Mouse (Mus musculus) adrenal gland, adult 18-20 months (tissue): ENCODE measurements at regions not wholly inside any gene's neighbourhood (a gene's known extent, or its start where the extent isn't known, plus 50 kb on each side); places are given as distances from the start of the nearest gene placed in this dataset.
"Not testable (repeated sequence)": the region's sequence is repeated elsewhere in the genome, so short reads cannot be mapped to it uniquely, and the experiment has no call there.

Source experiments
- DNase-seq, 2 experiments: peaks; one replicate each; pipeline ENCODE4 v3.0.0; 2021 to 2022; ENCODE audit warnings: low spot score in 2 of 2

DNA sequence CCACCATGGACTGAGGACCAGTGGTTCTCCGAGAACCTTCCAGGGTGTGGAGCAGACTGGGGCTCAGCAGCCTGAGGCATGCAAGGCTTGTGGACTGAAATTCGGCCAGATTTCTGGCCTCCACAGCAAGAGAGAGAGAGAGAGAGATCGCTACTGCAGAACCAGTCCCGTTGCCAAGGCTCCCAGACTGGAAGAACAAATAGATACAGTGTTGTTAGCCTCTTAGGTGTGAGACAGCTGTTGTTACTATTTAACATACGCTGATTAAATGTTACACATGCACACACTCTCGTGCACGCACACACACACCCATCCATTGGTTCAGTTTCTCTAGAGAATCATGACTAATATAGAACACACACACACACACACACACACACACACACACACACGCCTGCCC lies 133.4 kb upstream of the Ajap1 start:
- DNase-seq: no peak

DNA sequence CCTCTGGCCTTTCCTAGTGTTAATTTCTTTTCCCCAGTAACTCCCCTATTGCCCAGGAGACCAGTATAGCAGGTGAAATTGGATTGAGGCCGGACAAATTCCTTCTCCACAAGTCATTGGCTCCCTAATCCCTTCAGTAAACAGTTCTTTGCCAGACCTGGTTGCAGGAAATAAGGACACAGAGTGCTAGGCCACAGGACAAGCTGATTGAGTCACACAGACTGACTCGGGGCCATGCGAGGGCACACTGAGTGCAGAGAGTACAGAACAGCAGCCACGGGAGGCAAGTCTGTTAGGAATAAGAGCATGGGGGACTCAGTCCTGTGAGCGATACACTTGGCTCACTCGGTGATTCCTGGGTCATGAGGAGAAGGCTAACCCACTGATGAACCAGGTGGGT lies 134.3 kb upstream of the Ajap1 start:
- DNase-seq: no peak

- no peak for DNase-seq
These were observed 138.3 kb upstream of the Ajap1 start for GRCm38 (mm10) chr4:153620871-153621270.

DNA sequence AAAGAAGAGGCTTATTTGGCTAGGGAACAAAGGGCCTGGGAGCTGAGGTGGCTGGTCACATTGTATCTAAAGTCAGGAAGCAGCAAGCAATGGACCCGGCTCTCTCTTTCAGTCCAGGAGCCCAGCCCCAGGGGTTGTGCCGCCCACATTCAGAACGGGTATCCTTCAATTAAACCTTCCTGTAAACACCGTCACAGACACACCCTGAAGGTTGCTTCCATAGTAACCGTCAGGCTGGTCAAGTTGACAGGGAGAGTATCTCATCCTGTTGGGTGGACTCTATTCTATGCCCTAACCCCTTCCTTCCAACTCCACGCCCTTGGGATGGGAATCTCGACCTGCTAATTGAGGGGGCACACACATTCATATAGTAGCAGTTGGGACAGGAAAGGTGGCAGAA lies 148.6 kb upstream of the Ajap1 start:
- no peak for DNase-seq

DNA sequence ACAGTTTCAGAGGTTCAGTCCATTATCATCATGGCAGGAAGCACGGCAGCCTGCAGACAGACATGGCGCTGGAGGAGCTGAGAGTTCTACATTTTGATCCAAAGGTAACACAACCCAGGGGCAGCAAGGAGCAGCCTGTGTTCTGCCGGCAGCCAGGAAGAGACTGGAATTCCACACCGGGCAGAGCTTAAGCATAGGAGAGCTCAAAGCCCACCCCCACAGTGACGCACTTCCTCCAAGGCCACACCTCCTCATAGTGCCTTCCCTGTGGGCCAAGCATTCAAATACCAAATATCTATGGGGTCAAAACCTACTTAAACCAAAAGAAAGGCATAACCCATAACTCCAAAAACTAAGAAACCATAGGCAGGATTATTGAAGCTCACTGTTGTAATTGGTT lies 149.4 kb upstream of the Ajap1 start:
- DNase-seq: no peak

- no peak for DNase-seq
These were observed 149.9 kb upstream of the Ajap1 start for GRCm38 (mm10) chr4:153632551-153632950.

GRCm38 (mm10) chr4:153633260-153633659 lies 150.6 kb upstream of the Ajap1 start:
- DNase-seq: no peak

GRCm38 (mm10) chr4:153634221-153634881 lies 151.7 kb upstream of the Ajap1 start:
- DNase-seq: no peak

DNA sequence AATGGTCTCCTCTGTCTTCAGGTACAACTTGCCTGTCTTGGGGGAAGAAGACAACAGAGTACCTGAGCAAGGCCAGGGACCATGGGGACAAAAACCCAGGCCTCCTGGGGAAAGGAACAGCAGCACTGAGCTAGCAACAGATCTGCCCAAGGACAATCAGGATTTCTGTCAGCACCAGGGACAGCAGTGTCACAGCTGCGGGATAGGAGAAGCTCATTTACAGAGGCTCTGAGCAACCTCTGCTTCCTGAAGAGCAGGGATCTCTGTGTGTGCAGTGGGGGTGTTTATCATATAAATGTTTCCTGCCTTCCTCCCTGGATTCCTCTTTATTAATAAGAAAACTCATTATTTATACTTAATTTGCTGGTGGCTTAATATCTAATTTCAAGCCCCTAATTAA lies 155.4 kb upstream of the Ajap1 start:
- no peak for DNase-seq

GRCm38 (mm10) chr4:153651849-153652248 lies 169.2 kb upstream of the Ajap1 start:
- DNase-seq: no peak

- DNase-seq: no peak
These were observed 170.2 kb upstream of the Ajap1 start for GRCm38 (mm10) chr4:153652841-153653240.

- DNase-seq: no peak
These were observed 180.1 kb upstream of the Ajap1 start for GRCm38 (mm10) chr4:153662731-153663130.

- DNase-seq: not testable (repeated sequence)
These were observed 184.1 kb upstream of the Ajap1 start for GRCm38 (mm10) chr4:153666626-153667236.

DNA sequence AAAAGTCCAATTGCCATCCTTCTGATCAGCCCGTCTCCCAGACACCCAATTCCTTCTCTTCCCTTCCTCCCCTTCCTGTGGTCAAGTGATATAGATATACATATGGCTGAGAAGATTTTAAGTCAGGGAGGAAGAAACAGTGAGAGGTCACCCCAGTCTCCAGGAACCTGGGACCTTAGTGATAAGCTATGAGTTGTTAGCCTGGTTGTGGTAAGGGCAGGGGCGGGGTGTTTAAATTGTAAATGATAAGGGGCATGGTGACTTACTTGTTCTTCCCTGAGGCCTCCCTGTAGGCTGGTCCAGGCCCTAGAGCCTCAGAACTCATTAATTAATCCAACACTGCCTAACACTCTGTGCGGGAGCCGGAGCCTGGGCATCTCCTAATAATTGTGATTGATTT lies 186.5 kb upstream of the Ajap1 start:
- DNase-seq: no peak

- DNase-seq: no peak
These were observed 187.6 kb upstream of the Ajap1 start for GRCm38 (mm10) chr4:153670216-153670615.

GRCm38 (mm10) chr4:153675431-153675830 lies 192.8 kb upstream of the Ajap1 start:
- DNase-seq: no peak

DNA sequence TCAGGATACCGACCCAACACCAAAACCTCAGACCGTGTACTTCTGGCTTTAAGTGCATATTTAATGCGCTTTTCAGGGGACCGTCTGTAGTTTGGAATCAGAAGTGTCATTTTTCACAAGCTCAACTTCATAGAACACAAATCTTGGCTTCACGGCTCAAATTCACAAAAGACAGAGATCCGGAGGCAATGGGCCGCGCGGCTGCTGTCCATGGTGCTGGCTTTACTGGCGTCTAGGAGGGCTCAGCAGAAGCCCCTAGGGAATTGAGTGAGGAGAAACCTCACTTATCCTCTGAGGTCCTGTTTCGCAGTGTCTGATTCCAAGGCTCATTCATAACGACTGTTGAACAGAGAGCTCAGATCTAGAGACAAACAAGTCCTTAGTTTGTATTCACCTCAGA lies 196.5 kb upstream of the Ajap1 start:
- DNase-seq: peak in 1 of 2 experiments; percentile 3

GRCm38 (mm10) chr4:153688441-153688840 lies 205.8 kb upstream of the Ajap1 start:
- no peak for DNase-seq

DNA sequence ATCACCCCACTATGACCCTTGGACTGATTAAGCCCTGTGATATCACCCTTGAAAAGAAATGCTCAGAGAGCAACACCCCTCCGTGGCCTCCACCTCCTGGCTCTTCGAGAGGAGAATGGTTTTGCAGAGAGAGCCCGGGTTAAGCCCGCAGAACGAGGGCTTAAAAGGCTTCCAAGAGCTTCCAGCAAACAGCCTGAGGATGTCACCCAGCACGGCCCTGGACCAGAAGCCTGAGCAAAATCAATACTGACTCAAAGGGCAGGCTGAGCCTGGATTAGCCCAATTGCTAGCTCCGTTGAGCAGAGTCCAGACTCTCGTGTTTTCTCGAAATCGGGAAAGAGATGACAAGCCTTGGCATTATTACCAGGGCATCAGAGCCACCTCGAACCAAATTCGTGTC lies 211.3 kb upstream of the Ajap1 start:
- DNase-seq: no peak

GRCm38 (mm10) chr4:153696426-153697040 lies 213.9 kb upstream of the Ajap1 start:
- no peak for DNase-seq

- no peak for DNase-seq
These were observed 224.6 kb upstream of the Ajap1 start for GRCm38 (mm10) chr4:153707218-153707617.

DNA sequence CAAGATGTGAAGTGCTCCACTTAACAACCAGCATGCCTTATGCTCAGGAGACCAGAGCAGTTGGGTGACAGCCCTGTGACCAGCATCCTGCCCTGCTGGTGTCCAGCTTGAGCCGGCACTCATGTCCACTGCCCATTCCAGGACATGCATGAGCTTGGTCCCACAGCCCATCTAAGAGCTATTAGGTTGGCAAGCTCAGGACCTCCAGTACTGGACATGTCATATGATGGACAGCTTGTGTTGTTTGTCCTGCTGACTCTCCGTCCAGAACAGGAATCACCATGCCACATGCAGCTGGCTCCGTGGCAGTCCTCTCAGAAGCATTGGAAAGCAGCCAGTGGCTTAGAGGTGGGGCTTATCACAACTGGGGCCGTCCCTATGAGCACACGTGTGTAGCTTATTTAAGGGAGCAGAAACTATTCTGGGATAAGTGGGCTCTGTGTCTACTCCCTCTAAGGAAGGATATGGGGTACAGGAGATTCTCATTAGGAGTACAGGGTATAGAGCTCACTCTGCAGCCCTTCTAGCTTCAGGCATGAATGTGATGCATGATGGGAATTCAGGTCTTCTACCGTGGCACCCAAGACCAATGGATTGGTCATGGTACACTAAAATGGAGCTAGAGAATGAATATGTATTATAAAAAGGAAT lies 232.5 kb upstream of the Ajap1 start:
- no peak for DNase-seq
